Mouse (Mus musculus) stomach, postnatal 0 days (tissue): ENCODE measurements around the gene Cyp2d10.

Source experiments
- CTCF ChIP-seq: IDR thresholded peaks from 2 replicates; pipeline ENCODE4 v1.5.1; 2016; ENCODE audit warnings: antibody characterized with exemption, low read depth, mild to moderate bottlenecking, moderate library complexity
- EP300 ChIP-seq: optimal IDR thresholded peaks from 2 replicates; pipeline ENCODE3; 2016; ENCODE audit warnings: antibody characterized with exemption

DNA sequence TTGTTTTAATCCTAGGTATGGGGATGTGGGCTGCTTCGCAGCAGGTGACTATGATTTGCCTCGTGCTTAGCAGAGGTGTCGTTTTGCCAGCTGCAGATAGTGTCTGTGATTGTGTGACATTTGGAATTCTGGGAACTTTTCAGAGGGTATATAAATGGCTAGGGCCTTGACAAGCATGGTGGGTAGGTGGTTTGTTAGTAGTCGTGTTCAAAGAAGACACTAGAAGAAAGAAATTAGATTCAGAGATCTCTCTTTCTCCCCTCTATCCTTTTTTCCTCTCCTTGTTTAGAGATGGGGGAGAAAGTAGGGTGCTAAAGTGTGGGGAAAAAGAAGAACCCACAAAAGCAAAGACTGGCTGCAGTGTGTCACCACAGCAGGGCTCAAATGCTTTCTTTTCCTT lies 38.8 kb downstream of the Cyp2d10 start:
- TF ChIP-seq EP300 (no peak), CTCF (no peak)
